Mouse (Mus musculus): ENCODE data around the gene Tnrc6b.

GRCm38 (mm10) chr15:80844262-80844661, 133.1 kb downstream of the Tnrc6b start:
- TF ChIP-seq USF1 (IDR thresholded peaks at IDR 0.05; ENCODE audit: low read depth, low read length) (no peak), RCOR1 (IDR thresholded peaks at IDR 0.05; ENCODE audit: low read depth, low read length) (no peak), ZKSCAN1 (IDR thresholded peaks at IDR 0.05; ENCODE audit: low read depth, low read length) (no peak), ZC3H11A (IDR thresholded peaks at IDR 0.05; ENCODE audit: low read depth, low read length) (no peak), ZMIZ1 (IDR thresholded peaks at IDR 0.05; ENCODE audit: low read depth, low read length) (no peak), RAD21 (IDR thresholded peaks at IDR 0.05; ENCODE audit: low read depth, low read length) (no peak), MXI1 (IDR thresholded peaks at IDR 0.05; ENCODE audit: low read depth, low read length) (no peak)

All from MEL (cell line).